Mouse (Mus musculus): ENCODE data around the gene Zfp874a. TPM values are rescaled to one million over a fixed set of nuclear protein-coding genes. Genes with fewer than 3 reads are reported as not detected.

Zfp874a gene
- polyA plus RNA-seq (2015; fragmentation: Illumina TruSeq; extraction: RNeasy Lipid Tissue Mini Kit (QIAGEN cat#74804); ENCODE audit: insufficient read depth, low read depth, low replicate concordance) = 2.3 TPM

GRCm38 (mm10) chr13:67451172-67452020 is at the start of gene Zfp874a:
Gene Zfp874a, minus strand, starts transcription at chr13:67451624.

GRCm38 (mm10) chr13:67500084-67500719 is 48.8 kb upstream of the Zfp874a start, which contains the start of gene Zfp58:
Gene Zfp58, minus strand, starts transcription at chr13:67500555.

DNA sequence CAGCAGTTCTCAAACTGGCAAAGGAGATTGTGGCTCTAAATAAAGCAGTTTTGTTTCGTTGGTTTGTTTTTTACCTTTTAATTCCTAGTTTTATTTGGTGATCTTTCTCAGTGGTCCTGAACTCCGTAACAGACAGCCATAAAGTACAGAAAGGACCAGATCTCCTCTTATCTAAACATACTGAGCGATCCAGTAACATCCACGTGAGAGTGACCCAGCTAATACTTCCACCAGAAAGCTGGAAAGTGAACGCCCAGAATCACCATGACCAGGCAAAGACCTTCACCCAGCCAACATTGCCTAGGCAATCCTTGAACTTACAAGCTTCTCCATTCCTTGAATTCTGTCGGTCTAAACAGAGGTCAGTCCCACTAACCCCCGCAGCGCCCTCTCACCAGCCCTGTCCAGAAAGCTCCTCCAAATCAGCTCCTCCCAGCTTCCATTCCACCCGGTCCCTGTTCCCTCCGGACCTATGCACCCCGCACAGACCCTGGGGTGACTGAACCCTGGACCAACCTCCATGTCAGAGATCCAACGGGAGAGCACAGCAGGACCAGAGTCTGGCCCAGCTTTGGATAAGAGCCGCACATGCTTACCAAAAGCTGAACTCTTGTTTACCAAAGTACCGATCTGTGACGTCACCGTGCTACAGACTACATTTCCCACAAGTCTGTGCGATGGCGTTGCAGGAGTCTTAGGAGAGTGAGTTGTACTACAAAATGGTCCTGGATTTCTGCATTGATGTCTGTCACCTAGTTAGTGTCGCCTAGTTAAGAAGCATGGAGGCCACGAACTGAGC is 32.4 kb upstream of the Zfp874a start, which contains the start of gene Zfp874b:
TSS of gene Zfp874b (minus strand) at position 634 of the 799 bp plus-strand sequence.

DNA sequence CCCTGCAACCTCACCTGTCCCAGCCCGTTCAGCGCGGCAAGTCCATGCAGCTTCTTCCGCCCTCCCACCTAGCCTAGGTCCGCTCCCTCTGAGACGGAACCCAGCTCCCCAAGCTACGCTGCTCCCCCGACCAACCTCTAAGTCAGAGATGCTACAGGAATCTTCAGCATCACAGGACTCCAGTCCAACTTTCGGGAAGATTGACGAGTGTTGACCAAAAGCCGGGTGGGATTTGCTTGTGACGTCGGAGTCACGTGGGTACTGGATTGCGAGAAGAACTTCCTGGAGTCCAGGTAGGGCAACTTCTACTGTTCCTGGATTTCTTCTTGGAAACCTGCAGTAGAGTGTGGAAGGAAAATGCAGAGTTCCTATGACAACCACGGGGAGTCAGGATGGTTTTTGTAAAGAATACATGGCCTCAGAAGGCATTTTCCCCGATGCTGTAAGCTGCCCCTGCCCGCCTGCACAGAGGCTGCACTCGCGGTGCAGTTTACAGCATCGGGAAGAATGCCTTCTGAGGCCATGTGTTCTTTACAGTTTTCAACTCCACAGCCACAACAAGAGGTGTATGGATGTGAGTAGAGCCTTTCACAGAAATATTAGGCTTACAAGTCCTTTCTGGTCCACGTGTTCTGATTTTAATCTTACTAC is 30.1 kb downstream of the Zfp874a start, which contains the start of gene Zfp459:
TSS of gene Zfp459 (minus strand) at position 212 of the 651 bp plus-strand sequence.

DNA sequence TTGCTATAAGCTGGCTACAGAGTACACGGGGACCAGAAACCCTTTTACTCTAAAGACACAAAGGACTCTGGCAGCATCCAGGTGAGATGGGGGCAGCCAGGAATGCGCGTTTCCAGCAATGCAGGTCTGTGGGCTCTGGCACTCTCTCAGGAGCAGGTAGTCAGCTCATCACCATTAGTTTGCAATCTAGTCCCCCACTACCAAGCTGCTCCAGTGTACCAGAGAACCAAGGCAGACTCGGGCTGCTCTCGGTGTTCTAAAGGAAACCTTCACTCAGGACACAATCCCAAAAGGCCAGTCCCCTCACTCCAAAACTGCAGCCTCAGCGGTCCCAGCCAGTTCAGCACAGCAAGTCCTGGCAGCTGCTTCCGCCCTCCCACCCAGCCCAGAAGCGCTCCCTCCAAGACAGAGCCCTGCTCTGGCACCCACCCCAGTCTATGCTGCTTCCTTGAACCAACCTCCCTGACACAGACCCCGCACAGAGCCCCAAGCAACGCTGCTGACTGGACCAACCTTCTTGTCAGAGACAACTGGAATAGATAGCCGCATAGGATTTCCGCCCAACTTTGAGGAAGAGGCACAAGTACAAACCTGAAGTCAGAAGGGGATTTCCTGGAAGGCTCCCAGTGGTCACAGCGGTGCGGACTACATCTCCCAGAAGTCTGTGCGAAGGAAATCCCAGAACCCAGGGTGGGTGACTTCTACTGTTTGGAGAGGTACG is 52.1 kb downstream of the Zfp874a start, which contains the start of gene Zfp429:
TSS of gene Zfp429 (minus strand) at position 637 of the 721 bp plus-strand sequence.

DNA sequence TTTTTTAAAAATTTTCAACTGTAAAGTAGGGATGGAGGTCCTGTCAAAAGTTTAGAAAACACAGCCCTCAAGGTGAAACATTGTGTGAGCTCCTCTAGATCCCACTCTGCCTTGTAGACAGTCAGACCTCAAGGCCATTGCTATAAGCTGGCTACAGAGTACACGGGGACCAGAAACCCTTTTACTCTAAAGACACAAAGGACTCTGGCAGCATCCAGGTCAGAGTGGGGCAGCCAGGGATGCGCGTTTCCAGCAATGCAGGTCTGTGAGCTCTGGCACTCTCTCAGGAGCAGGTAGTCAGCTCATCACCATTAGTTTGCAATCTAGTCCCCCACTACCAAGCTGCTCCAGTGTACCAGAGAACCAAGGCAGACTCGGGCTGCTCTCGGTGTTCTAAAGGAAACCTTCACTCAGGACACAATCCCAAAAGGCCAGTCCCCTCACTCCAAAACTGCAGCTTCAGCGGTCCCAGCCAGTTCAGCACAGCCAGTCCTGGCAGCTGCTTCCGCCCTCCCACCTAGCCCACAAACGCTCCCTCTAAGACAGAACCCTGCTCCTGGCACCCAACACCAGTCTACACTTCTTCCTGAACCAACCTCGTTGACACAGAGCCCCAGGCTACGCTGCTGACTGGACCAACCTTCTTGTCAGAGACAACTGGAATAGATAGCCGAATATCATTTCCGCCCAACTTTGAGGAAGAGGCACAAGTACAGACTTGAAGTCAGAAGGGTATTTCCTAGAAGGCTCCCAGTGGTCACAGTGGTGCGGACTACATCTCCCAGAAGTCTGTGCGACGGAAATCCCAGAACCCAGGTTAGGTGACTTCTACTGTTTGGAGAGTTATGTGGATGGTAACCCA is 76.1 kb downstream of the Zfp874a start, which contains the start of the genes Gm28041 and Zfp456:
TSS of gene Gm28041 (minus strand) at position 684 of the 862 bp plus-strand sequence.
TSS of gene Zfp456 (minus strand) at position 761 of the 862 bp plus-strand sequence.

Other genes starting within 250 kb of the Zfp874a start
- 0.30 TPM for gene Zfp458, start 173.2 kb downstream of the Zfp874a start, polyA plus RNA-seq (2015; fragmentation: Illumina TruSeq; extraction: RNeasy Lipid Tissue Mini Kit (QIAGEN cat#74804); ENCODE audit: insufficient read depth, low read depth, low replicate concordance)
- gene Zfp457, start 145.1 kb downstream of the Zfp874a start, polyA plus RNA-seq (2015; fragmentation: Illumina TruSeq; extraction: RNeasy Lipid Tissue Mini Kit (QIAGEN cat#74804); ENCODE audit: insufficient read depth, low read depth, low replicate concordance) = not detected
- 1.4 TPM for gene Zfp595, start 119.1 kb downstream of the Zfp874a start, polyA plus RNA-seq (2015; fragmentation: Illumina TruSeq; extraction: RNeasy Lipid Tissue Mini Kit (QIAGEN cat#74804); ENCODE audit: insufficient read depth, low read depth, low replicate concordance)
- not detected for gene Gm28044, start 91.1 kb downstream of the Zfp874a start, polyA plus RNA-seq (2015; fragmentation: Illumina TruSeq; extraction: RNeasy Lipid Tissue Mini Kit (QIAGEN cat#74804); ENCODE audit: insufficient read depth, low read depth, low replicate concordance)
- 0.57 TPM for gene Zfp953, start 91.0 kb downstream of the Zfp874a start, polyA plus RNA-seq (2015; fragmentation: Illumina TruSeq; extraction: RNeasy Lipid Tissue Mini Kit (QIAGEN cat#74804); ENCODE audit: insufficient read depth, low read depth, low replicate concordance)
- not detected for gene Gm28041, start 75.9 kb downstream of the Zfp874a start, polyA plus RNA-seq (2015; fragmentation: Illumina TruSeq; extraction: RNeasy Lipid Tissue Mini Kit (QIAGEN cat#74804); ENCODE audit: insufficient read depth, low read depth, low replicate concordance)
- 0.63 TPM for gene Zfp456, start 75.8 kb downstream of the Zfp874a start, polyA plus RNA-seq (2015; fragmentation: Illumina TruSeq; extraction: RNeasy Lipid Tissue Mini Kit (QIAGEN cat#74804); ENCODE audit: insufficient read depth, low read depth, low replicate concordance)
- 2.0 TPM for gene Zfp429, start 51.8 kb downstream of the Zfp874a start, polyA plus RNA-seq (2015; fragmentation: Illumina TruSeq; extraction: RNeasy Lipid Tissue Mini Kit (QIAGEN cat#74804); ENCODE audit: insufficient read depth, low read depth, low replicate concordance)
- gene Zfp459, start 30.2 kb downstream of the Zfp874a start, polyA plus RNA-seq (2015; fragmentation: Illumina TruSeq; extraction: RNeasy Lipid Tissue Mini Kit (QIAGEN cat#74804); ENCODE audit: insufficient read depth, low read depth, low replicate concordance) = 0.65 TPM
- 2.8 TPM for gene Zfp874b, start 32.6 kb upstream of the Zfp874a start, polyA plus RNA-seq (2015; fragmentation: Illumina TruSeq; extraction: RNeasy Lipid Tissue Mini Kit (QIAGEN cat#74804); ENCODE audit: insufficient read depth, low read depth, low replicate concordance)
- gene Zfp58, start 48.9 kb upstream of the Zfp874a start, polyA plus RNA-seq (2015; fragmentation: Illumina TruSeq; extraction: RNeasy Lipid Tissue Mini Kit (QIAGEN cat#74804); ENCODE audit: insufficient read depth, low read depth, low replicate concordance) = 0.70 TPM
- gene Gm26965, start 74.5 kb upstream of the Zfp874a start, polyA plus RNA-seq (2015; fragmentation: Illumina TruSeq; extraction: RNeasy Lipid Tissue Mini Kit (QIAGEN cat#74804); ENCODE audit: insufficient read depth, low read depth, low replicate concordance) = 1.00 TPM
- 5.5 TPM for gene Zfp87, start 74.6 kb upstream of the Zfp874a start, polyA plus RNA-seq (2015; fragmentation: Illumina TruSeq; extraction: RNeasy Lipid Tissue Mini Kit (QIAGEN cat#74804); ENCODE audit: insufficient read depth, low read depth, low replicate concordance)
- gene Zfp748, start 102.2 kb upstream of the Zfp874a start, polyA plus RNA-seq (2015; fragmentation: Illumina TruSeq; extraction: RNeasy Lipid Tissue Mini Kit (QIAGEN cat#74804); ENCODE audit: insufficient read depth, low read depth, low replicate concordance) = 1.2 TPM
- gene Zfp729b, start 158.1 kb upstream of the Zfp874a start, polyA plus RNA-seq (2015; fragmentation: Illumina TruSeq; extraction: RNeasy Lipid Tissue Mini Kit (QIAGEN cat#74804); ENCODE audit: insufficient read depth, low read depth, low replicate concordance) = 1.2 TPM
- not detected for gene Gm49345, start 186.1 kb upstream of the Zfp874a start, polyA plus RNA-seq (2015; fragmentation: Illumina TruSeq; extraction: RNeasy Lipid Tissue Mini Kit (QIAGEN cat#74804); ENCODE audit: insufficient read depth, low read depth, low replicate concordance)
- 2.4 TPM for gene Zfp729a, start 186.2 kb upstream of the Zfp874a start, polyA plus RNA-seq (2015; fragmentation: Illumina TruSeq; extraction: RNeasy Lipid Tissue Mini Kit (QIAGEN cat#74804); ENCODE audit: insufficient read depth, low read depth, low replicate concordance)
- gene Zfp738, start 235.4 kb upstream of the Zfp874a start, polyA plus RNA-seq (2015; fragmentation: Illumina TruSeq; extraction: RNeasy Lipid Tissue Mini Kit (QIAGEN cat#74804); ENCODE audit: insufficient read depth, low read depth, low replicate concordance) = 1.5 TPM

Measured in pancreas, adult 10 weeks (tissue).